Mouse (Mus musculus): ENCODE measurements at regions not wholly inside any gene's neighbourhood (a gene's known extent, or its start where the extent isn't known, plus 50 kb on each side); places are given as distances from the start of the nearest gene placed in this dataset.
"Not testable (repeated sequence)": the region's sequence is repeated elsewhere in the genome, so short reads cannot be mapped to it uniquely, and the experiment has no call there.

GRCm38 (mm10) chr7:82047456-82047855 is 55.4 kb upstream of the Bnc1 start:
- DNase-seq, result no peak

GRCm38 (mm10) chr7:82053411-82053810 is 61.3 kb upstream of the Bnc1 start:
- no peak for DNase-seq

- peak; percentile 13 to 18 for DNase-seq
Measured at GRCm38 (mm10) chr7:82056551-82057230, 64.6 kb upstream of the Bnc1 start.

GRCm38 (mm10) chr7:82063407-82063806 is 71.3 kb upstream of the Bnc1 start:
- no peak for DNase-seq

GRCm38 (mm10) chr7:82069629-82070450 is 77.7 kb upstream of the Bnc1 start:
- DNase-seq, result no peak

- DNase-seq, result no peak
Measured at GRCm38 (mm10) chr7:82070946-82071727, 79.0 kb upstream of the Bnc1 start.

- no peak for DNase-seq
Measured at GRCm38 (mm10) chr7:82075359-82075758, 83.3 kb upstream of the Bnc1 start.

GRCm38 (mm10) chr7:82081851-82082250 is 89.8 kb upstream of the Bnc1 start:
- no peak for DNase-seq

- DNase-seq, result peak in 1 of 2 experiments; percentile 14
Measured at GRCm38 (mm10) chr7:82082883-82083282, 90.8 kb upstream of the Sh3gl3 start.

- no peak for DNase-seq
Measured at GRCm38 (mm10) chr7:82084473-82084872, 89.2 kb upstream of the Sh3gl3 start.

GRCm38 (mm10) chr7:82085205-82085604 is 88.4 kb upstream of the Sh3gl3 start:
- DNase-seq, result no peak

GRCm38 (mm10) chr7:82098136-82098535 is 75.5 kb upstream of the Sh3gl3 start:
- DNase-seq, result no peak

- DNase-seq, result no peak
Measured at GRCm38 (mm10) chr7:82101314-82101713, 72.3 kb upstream of the Sh3gl3 start.

- DNase-seq, result no peak
Measured at GRCm38 (mm10) chr7:82105631-82106030, 68.0 kb upstream of the Sh3gl3 start.

GRCm38 (mm10) chr7:82109141-82109540 is 64.5 kb upstream of the Sh3gl3 start:
- not testable (repeated sequence) for DNase-seq

GRCm38 (mm10) chr7:82109550-82109949 is 64.1 kb upstream of the Sh3gl3 start:
- no peak for DNase-seq

GRCm38 (mm10) chr7:82109977-82110376 is 63.7 kb upstream of the Sh3gl3 start:
- no peak for DNase-seq

GRCm38 (mm10) chr7:82112046-82112445 is 61.6 kb upstream of the Sh3gl3 start:
- DNase-seq, result no peak

GRCm38 (mm10) chr7:82115646-82116045 is 58.0 kb upstream of the Sh3gl3 start:
- DNase-seq, result no peak

GRCm38 (mm10) chr7:82119266-82119665 is 54.4 kb upstream of the Sh3gl3 start:
- DNase-seq, result peak; percentile 22 to 61

- no peak for DNase-seq
Measured at GRCm38 (mm10) chr7:82119866-82120265, 53.8 kb upstream of the Sh3gl3 start.

GRCm38 (mm10) chr7:82121746-82122145 is 51.9 kb upstream of the Sh3gl3 start:
- DNase-seq, result peak; percentile 31 to 43
